Mouse (Mus musculus) spleen, adult 12 weeks (tissue): ENCODE results near the gene Farsa.

Experiments used
- DNase-seq: peaks from one replicate; pipeline ENCODE4 v3.0.0; 2022; ENCODE audit warnings: low spot score

Gene Farsa

DNA sequence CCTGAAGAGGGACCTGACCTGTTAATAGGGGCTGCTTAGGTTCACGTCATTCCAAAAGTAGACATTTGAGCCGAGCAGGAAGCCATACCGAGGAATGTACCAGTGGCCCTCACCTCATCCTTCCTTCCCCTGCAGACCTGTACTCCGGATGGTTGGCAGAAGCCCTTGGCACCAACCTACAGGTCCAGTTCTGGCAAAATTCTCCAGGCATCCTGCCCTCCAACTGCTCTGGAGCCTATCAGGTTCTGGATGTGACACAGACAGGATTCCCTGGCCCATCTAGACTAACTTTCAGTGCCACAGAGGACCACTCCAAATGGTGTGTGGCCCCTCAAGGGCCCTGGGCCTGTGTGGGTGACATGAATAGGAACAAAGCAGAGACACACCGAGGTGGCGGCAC, 53.8 kb downstream of the Farsa start:
- no peak for DNase-seq

DNA sequence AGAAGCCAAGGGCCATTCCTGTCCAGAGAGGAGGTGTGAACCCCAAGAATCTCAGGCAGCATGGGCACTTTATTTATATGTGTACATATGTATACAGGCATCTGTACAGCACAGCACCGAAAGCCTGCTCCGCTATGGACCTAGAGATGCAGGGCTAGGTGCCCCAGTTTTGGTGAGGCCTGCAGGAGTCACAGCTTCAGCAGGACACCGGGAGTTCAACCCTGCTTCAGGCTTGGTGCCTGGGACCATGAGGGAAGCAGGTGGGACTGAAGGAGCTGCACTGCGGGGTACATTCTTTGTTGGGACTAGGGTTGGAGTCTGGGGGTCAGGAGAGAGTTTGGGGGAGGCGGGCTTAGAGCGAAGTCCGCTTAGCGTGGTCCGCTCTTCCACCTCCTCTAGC, 55.1 kb downstream of the Farsa start:
- no peak for DNase-seq

DNA sequence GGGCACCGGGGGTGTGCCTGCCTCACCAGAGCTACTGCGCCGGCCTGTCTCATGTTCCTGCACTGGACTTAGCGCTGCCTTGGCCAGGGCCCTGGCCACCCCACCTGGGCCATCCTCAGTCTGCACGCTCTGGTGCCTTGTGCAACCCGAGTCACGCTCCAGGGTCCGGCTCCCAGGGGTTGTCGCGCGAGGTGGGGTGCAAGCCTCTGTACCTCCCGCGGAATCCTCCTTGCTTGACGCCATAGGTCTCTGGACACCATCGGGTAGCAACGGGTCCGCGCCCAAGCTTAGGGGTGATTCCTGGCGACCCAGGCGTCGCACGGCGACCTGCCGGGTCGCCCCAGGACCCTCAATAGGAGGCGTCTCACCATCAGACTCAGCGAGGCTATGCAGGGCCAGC, 55.6 kb downstream of the Farsa start:
- no peak for DNase-seq

DNA sequence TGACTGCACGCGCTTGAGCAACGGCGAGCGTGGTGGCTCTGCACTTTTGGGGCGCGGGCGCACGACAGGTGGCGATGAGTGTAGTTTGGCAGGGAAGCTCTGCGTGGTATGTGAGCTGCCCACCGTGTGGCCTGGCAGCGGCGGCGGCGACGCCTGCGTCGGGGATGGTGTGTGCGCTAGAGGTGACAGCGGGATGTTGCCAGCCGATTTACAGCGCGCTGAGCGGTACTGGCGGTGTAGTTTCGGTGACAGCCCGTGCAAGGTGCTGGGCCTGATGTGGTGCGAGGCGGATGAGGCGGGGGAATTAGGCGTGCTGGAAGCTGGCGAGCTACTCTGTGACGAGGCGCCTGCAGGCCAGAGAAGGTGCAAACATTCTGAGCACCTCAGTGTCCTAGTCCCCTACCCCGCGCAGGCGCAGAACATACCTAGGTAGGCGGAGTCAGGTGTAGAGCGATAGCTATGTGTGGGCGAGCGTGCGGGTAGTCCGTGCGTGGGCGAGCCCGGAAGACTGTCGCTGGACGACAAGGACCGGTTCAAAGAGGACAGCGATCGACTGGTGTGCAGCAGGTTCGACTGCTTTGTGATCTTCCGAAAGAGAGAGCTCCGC, 56.2 kb downstream of the Farsa start:
- peak; percentile 78 for DNase-seq

DNA sequence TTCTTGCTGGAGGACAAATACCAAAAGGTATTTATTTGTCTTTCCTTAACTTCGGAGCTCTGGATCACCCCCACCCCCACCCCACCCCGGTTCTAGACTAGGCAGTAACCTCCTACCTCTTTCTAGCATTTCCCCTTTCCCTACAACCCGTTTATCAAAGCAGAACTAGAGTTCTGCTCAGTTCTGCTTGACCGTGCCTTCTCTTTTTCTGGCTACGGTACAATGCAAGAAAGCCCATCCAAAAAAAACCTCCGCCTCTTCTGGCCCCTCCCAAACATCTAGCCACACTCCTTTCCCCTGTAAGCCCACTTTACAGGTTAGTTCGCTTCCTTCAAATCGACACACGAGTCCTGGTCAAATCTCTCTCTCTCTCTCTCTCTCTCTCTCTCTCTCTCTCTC, 56.7 kb downstream of the Farsa start:
- DNase-seq, result no peak

DNA sequence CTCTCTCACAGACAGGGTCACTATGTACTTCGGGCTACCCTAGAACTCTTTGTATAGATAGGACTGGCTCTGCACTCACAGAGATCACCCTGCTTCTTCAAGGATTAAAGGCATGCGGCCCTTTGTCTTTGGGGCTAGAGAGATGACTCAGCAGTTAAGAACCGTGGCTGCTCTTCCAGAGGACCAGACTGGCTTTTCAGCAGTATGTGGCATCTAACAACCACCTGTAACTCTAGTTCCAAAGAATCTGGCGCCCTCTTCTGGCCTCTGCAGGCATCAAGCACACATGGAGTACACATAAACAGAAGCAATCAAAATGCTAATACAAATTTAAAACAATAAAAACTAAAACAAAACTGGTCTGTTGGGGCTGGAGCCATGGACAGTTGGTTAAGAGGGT, 57.2 kb downstream of the Farsa start:
- peak; percentile 65 for DNase-seq

DNA sequence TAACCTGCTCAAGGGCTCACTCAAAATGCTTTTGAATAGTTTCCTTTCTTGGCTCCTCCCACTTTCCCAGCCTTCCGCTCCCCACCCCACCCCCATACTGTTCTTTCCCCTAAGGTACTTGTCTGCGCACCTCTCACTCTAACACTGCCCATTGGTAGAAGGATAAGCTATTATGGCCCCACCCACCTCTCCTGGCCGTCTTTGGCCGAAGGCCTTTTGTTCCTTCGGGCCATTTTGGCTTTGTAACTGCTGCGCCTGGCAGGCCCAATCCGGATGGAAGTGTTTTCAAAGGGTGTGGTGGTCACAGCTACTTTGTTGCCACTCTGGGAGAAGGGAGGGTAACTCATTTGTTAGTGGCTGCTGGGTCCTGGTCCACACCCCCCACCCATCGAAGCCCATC, 58.5 kb downstream of the Farsa start:
- no peak for DNase-seq

DNA sequence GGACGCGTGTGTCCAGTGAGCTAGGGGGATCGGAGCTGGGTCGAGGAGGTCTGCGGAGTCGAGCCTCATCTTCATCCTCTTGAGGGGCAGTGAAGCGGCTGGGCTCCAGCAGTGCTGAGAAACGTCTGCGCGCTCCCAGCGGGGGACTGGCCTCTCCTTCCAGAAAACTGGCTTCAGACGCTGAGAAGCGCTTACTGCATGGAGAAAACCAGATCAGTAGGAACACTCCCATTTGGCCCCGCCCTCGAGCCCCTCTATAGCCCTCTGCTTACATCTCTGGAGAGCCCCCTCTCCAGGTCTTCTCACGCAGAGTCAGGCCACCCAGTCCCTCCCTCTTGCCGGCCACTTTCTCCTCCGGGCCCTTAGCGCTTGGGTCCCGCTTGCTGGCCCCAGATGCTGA, 61.0 kb downstream of the Farsa start:
- DNase-seq, result no peak

DNA sequence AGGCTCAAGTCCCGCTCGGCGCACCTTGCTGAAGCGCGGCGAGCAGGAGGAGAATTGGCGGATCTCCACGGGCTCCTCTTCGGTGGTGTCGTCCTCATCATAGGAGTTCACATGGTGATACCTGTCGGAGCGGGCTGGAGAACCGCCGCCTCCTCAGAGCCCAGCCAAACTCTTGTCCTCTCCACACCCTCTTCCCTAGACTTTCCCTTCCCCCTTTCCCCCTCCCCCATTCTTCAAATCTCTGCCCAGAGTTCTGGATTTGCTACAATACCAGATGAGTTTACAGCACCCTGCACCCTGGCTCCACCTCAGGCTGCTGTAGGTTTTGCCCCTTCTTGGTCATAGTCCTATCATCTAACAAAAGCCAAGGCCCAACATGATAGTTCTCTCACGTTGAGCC, 61.9 kb downstream of the Farsa start:
- no peak for DNase-seq
